Mouse (Mus musculus): ENCODE measurements around the gene Klk1b16. TPM values are rescaled to one million over a fixed set of nuclear protein-coding genes. Genes with fewer than 3 reads are reported as not detected.

Gene Klk1b16
- 0.15 and 0.17 TPM in 2 replicates for polyA plus RNA-seq (2012; rRNA removed)

DNA sequence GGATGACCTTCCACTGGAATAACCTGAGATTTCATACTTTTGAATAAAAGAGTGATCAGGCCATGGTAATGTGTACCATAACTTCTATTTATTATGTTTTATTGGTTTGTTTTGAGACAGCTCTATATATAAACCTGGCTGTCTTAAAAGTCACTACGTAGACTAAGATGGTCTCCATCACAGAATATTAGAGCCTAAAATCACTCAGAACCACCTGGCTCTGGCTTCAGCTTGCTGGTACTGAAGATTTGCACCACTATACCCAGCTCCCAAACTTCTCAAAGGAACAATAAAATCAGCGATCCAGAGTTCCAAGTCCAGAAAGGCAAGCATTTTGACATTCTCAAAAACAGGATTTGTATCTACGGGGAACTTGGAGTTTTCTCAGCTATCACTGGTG lies at the start of gene Klk1b16:
Gene Klk1b16, plus strand, starts transcription at position 301 of the 400 bp plus-strand sequence.

GRCm38 (mm10) chr7:44102028-44102427 lies 34.5 kb upstream of the Klk1b16 start, which contains the start of gene Klk1b21:
Gene Klk1b21, plus strand, starts transcription at chr7:44102328.

DNA sequence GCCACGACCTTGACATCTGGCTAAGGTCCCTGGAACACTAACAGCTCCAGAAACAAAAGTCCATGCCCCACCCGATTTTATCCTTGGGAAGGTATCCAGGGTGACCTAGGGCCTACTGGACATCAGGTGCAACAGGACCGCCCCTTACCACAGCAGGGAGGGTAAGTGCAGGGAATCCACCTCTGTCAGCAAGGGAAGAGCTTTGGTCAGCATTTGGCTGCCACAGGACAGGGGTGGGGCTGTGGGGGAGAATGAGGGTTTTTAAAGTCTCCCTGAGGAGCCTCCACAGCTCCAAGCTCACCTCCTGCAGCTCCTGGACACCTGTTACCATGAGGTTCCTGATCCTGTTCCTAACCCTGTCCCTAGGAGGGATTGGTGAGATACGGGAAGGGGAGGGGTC lies 24.2 kb upstream of the Klk1b16 start, which contains the start of gene Klk1b22:
Gene Klk1b22, plus strand, starts transcription at position 301 of the 400 bp plus-strand sequence.

DNA sequence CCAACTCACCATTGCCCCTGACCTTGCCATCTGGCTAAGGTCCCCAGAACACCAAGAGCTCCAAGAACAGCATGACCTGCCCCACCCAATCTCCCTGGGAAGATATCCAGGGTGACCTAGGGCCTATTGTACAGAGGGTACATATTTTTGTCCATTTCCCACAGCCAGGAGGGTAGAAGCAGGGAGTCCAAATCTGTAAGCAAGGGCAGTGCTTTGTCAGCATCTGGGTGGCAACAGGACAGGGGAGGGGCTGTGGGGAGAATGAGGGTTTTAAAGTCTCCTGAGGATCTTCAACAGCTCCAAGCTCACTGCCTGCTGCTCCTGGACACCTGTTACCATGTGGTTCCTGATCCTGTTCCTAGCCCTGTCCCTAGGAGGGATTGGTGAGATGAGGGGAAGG lies 51.4 kb downstream of the Klk1b16 start, which contains the start of gene Klk1b24:
Gene Klk1b24, plus strand, starts transcription at position 301 of the 400 bp plus-strand sequence.

Other genes with a start within 250 kb of the Klk1b16 start
- gene Klk15, start 203.0 kb upstream of the Klk1b16 start, polyA plus RNA-seq (2012; rRNA removed) = 8.0 and 8.3 TPM in 2 replicates
- gene Klk1b8, start 186.1 kb upstream of the Klk1b16 start, polyA plus RNA-seq (2012; rRNA removed) = not detected in 2 replicates
- not detected in 2 replicates for gene Klk1b1, start 170.0 kb upstream of the Klk1b16 start, polyA plus RNA-seq (2012; rRNA removed)
- gene Klk1b9, start 160.7 kb upstream of the Klk1b16 start, polyA plus RNA-seq (2012; rRNA removed) = not detected in 2 replicates
- gene Klk1b11, start 140.9 kb upstream of the Klk1b16 start, polyA plus RNA-seq (2012; rRNA removed) = 1.2 TPM in 1 of 2 replicates, not detected in the other
- gene Klk1b26, start 124.6 kb upstream of the Klk1b16 start, polyA plus RNA-seq (2012; rRNA removed) = not detected in 2 replicates
- 0.17 TPM in 1 of 2 replicates, not detected in the other for gene Klk1b27, start 84.5 kb upstream of the Klk1b16 start, polyA plus RNA-seq (2012; rRNA removed)
- 0.14 TPM in 1 of 2 replicates, not detected in the other for gene Klk1b21, start 34.4 kb upstream of the Klk1b16 start, polyA plus RNA-seq (2012; rRNA removed)
- 6.3 TPM in 1 of 2 replicates, not detected in the other for gene Klk1b22, start 24.1 kb upstream of the Klk1b16 start, polyA plus RNA-seq (2012; rRNA removed)
- gene Klk1b24, start 51.5 kb downstream of the Klk1b16 start, polyA plus RNA-seq (2012; rRNA removed) = 0.31 and 0.54 TPM in 2 replicates
- gene Klk1b3, start 61.4 kb downstream of the Klk1b16 start, polyA plus RNA-seq (2012; rRNA removed) = 0.27 and 2.0 TPM in 2 replicates
- 3.6 and 4.2 TPM in 2 replicates for gene Klk1b4, start 70.7 kb downstream of the Klk1b16 start, polyA plus RNA-seq (2012; rRNA removed)
- 1.4 and 6.7 TPM in 2 replicates for gene Klk1b5, start 79.2 kb downstream of the Klk1b16 start, polyA plus RNA-seq (2012; rRNA removed)
- gene Klk1, start 88.6 kb downstream of the Klk1b16 start, polyA plus RNA-seq (2012; rRNA removed) = 4,020 and 5,229 TPM in 2 replicates
- 0.22 and 0.31 TPM in 2 replicates for gene Gm36864, start 99.4 kb downstream of the Klk1b16 start, polyA plus RNA-seq (2012; rRNA removed)
- 2.2 and 3.5 TPM in 2 replicates for gene 1700028J19Rik, start 109.9 kb downstream of the Klk1b16 start, polyA plus RNA-seq (2012; rRNA removed)
- 126 and 152 TPM in 2 replicates for gene 2410002F23Rik, start 110.0 kb downstream of the Klk1b16 start, polyA plus RNA-seq (2012; rRNA removed)
- gene Acp4, start 120.6 kb downstream of the Klk1b16 start, polyA plus RNA-seq (2012; rRNA removed) = not detected in 2 replicates
- not detected in 2 replicates for gene Gm15517, start 124.7 kb downstream of the Klk1b16 start, polyA plus RNA-seq (2012; rRNA removed)
- gene Clec11a, start 170.1 kb downstream of the Klk1b16 start, polyA plus RNA-seq (2012; rRNA removed) = 5.3 and 6.9 TPM in 2 replicates
- 1.1 TPM in 2 replicates for gene Shank1, start 173.5 kb downstream of the Klk1b16 start, polyA plus RNA-seq (2012; rRNA removed)
- gene Syt3, start 247.3 kb downstream of the Klk1b16 start, polyA plus RNA-seq (2012; rRNA removed) = 3.2 and 3.5 TPM in 2 replicates
- gene 1700008O03Rik, start 249.1 kb downstream of the Klk1b16 start, polyA plus RNA-seq (2012; rRNA removed) = 0.87 and 0.89 TPM in 2 replicates

Measured in colon, adult 2 months (tissue).